Mouse (Mus musculus) stomach, postnatal 0 days (tissue): Measurements from ENCODE around the gene Lck. TPM values are rescaled to one million over a fixed set of nuclear protein-coding genes. Genes with fewer than 3 reads are reported as not detected.

Experiments
- ATAC-seq: fragments of 200-750 bp; cut with Nextera tagmentation; 2 replicates; pipeline ENCODE4 v1.8.0; 2017; ENCODE audit not compliant: low FRiP score, low TSS enrichment
- DNase-seq: peaks from one replicate; pipeline ENCODE4 v3.0.0-alpha.2; 2016; ENCODE audit warnings: low spot score
- H3K27ac ChIP-seq: fragments of 300-500 bp; sonication (generic); replicated peaks from 2 replicates; pipeline ENCODE4 v1.5.1; 2014; ENCODE audit warnings: mild to moderate bottlenecking, control low read depth
- H3K27me3 ChIP-seq: fragments of 300-500 bp; sonication (generic); 2 replicates; pipeline ENCODE4 v1.6.1; 2014; ENCODE audit warnings: low read length; ENCODE audit not compliant: control insufficient read depth, insufficient read depth
- H3K36me3 ChIP-seq: fragments of 300-500 bp; sonication (generic); 2 replicates; pipeline ENCODE4 v1.6.1; 2014; ENCODE audit warnings: low read length, mixed read lengths; ENCODE audit not compliant: control insufficient read depth, insufficient read depth
- H3K4me1 ChIP-seq: fragments of 300-500 bp; sonication (generic); replicated peaks from 2 replicates; pipeline ENCODE4 v1.6.1; 2014; ENCODE audit warnings: antibody characterized with exemption; ENCODE audit not compliant: control insufficient read depth, insufficient read depth
- H3K4me2 ChIP-seq: fragments of 300-500 bp; sonication (generic); replicated peaks from 2 replicates; pipeline ENCODE4 v1.6.1; 2014; ENCODE audit warnings: low read depth, mild to moderate bottlenecking, control low read depth, moderate library complexity
- H3K4me3 ChIP-seq: fragments of 300-500 bp; sonication (generic); 2 replicates; pipeline ENCODE4 v1.5.1; 2014; ENCODE audit warnings: low read depth, low read length, control low read depth
- H3K9ac ChIP-seq: fragments of 300-500 bp; sonication (generic); 2 replicates; pipeline ENCODE4 v1.6.1; 2014; ENCODE audit warnings: mild to moderate bottlenecking, low read length, control low read depth, mixed read lengths
- H3K9me3 ChIP-seq: fragments of 300-500 bp; sonication (generic); 2 replicates; pipeline ENCODE4 v1.6.1; 2016; ENCODE audit warnings: low read length; ENCODE audit not compliant: control insufficient read depth
- CTCF ChIP-seq: IDR thresholded peaks from 2 replicates; pipeline ENCODE4 v1.5.1; 2016; ENCODE audit warnings: antibody characterized with exemption, low read depth, mild to moderate bottlenecking, moderate library complexity
- EP300 ChIP-seq: optimal IDR thresholded peaks from 2 replicates; pipeline ENCODE3; 2016; ENCODE audit warnings: antibody characterized with exemption
- WGBS: fragments of 180-500 bp; shearing (Covaris S2); extraction: QIAGEN DNeasy Blood & Tissue Kit; methylation state at CpG from one replicate; pipeline ENCODE4 v1.1.7; 2014; 5-methylcytosine and 5-hydroxymethylcytosine counted together
- polyA plus RNA-seq: library from polyadenylated mRNA; unstranded; fragments of >200 nt; fragmentation: Nextera tagmentation; extraction: Ambion mirVana; gene quantifications from 2 replicates; pipeline ENCODE4 v1.2.1, GENCODE M21; 2015

Lck gene
- polyA plus RNA-seq, 1 experiment from 2014 or later, result 1.9 TPM

DNA sequence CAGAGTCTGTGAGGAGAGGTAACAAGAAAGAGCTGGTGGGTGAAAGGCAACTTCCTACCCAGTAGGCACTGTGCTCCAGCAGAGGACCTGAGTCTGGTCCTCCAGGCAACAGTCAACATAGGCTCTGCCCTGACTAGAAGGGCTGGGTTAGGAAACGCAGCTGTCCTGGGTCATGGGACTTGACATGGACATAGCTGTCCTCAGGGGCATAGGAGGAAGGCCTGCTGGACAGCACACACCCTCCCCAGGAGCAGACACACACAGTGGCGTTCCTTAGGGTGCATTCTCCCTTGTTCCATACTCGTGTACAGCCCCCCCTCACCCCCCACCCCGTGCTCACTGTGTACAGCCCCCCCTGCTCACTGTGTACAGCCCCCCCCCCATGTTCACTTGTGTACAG lies 37.0 kb upstream of the Lck start:
- H3K9me3 ChIP-seq, result no peaks in the 10 kb centered on the region
- H3K9ac ChIP-seq, result no peak overlapping the region
- ATAC-seq (no peak), DNase-seq (no peak)
- H3K4me1 ChIP-seq, result no peaks in the 10 kb centered on the region
- no peak overlapping the region for H3K27ac ChIP-seq
- H3K36me3 ChIP-seq, result peaks cover 10% of the 10 kb centered on the region
- TF ChIP-seq EP300 (no peak), CTCF (no peak)
- no peak overlapping the region for H3K4me2 ChIP-seq
- 72% methylated on average over 4 of the region's 4 CpGs for WGBS
- no peak overlapping the region for H3K4me3 ChIP-seq
- no peaks in the 10 kb centered on the region for H3K27me3 ChIP-seq

GRCm38 (mm10) chr4:129610026-129610425 lies 36.6 kb upstream of the Lck start:
- H3K9me3 ChIP-seq, result no peaks in the 10 kb centered on the region
- H3K36me3 ChIP-seq, result peaks cover 10% of the 10 kb centered on the region
- no peak overlapping the region for H3K9ac ChIP-seq
- DNase-seq, result no peak
- ATAC-seq, result no peak
- no peaks in the 10 kb centered on the region for H3K4me1 ChIP-seq
- H3K4me3 ChIP-seq, result no peak overlapping the region
- H3K4me2 ChIP-seq, result no peak overlapping the region
- 59% methylated on average over 4 of the region's 4 CpGs for WGBS
- no peak for TF ChIP-seq EP300
- TF ChIP-seq CTCF, result no peak
- H3K27me3 ChIP-seq, result no peaks in the 10 kb centered on the region
- H3K27ac ChIP-seq, result 0 out of 2 replicates have a peak overlapping the region, but pooled peaks have one; percentile 24

DNA sequence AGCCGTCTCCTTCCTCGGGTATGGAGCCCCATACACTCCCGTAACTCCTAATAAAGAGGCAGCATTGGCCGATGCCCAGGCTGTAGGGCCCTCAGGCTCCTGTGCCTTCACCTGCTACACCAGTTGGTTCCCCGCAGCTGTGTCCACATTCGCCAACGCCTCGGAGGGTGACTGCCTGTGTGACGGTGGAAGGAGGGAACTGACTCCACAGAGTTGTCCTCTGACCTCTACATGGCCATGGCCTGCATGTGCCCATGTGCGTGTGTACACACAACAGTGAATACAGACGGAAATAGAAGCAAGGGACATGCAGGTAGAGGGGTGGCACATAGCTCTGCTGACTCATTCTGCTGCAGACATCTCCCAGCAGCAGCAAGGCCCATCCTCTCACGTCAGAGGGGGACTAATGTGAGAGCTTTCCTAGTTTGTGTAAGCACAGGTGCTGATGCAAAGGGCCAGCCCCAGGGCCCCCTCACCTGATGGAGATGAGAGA lies 35.7 kb upstream of the Lck start:
- WGBS, result 71% methylated on average over 12 of the region's 12 CpGs
- no peak for TF ChIP-seq EP300
- no peak for TF ChIP-seq CTCF
- no peak overlapping the region for H3K4me3 ChIP-seq
- no peaks in the 10 kb centered on the region for H3K4me1 ChIP-seq
- H3K27ac ChIP-seq, result 0 out of 2 replicates have a peak overlapping the region, but pooled peaks have one; percentile 24
- DNase-seq, result peak; percentile 39
- H3K36me3 ChIP-seq, result peaks cover 10% of the 10 kb centered on the region
- peak; percentile 51; the same call in 1 of the 2 replicates for ATAC-seq
- H3K4me2 ChIP-seq, result no peak overlapping the region
- no peaks in the 10 kb centered on the region for H3K9me3 ChIP-seq
- H3K27me3 ChIP-seq, result no peaks in the 10 kb centered on the region
- no peak overlapping the region for H3K9ac ChIP-seq

GRCm38 (mm10) chr4:129608426-129609025 lies 35.1 kb upstream of the Lck start:
- Histone ChIP-seq H3K4me1 (no peaks in the 10 kb centered on the region), H3K9me3 (no peaks in the 10 kb centered on the region), H3K4me3 (no peak overlapping the region), H3K27ac (no peak overlapping the region), H3K36me3 (peaks cover 17% of the 10 kb centered on the region), H3K9ac (no peak overlapping the region), H3K27me3 (no peaks in the 10 kb centered on the region), H3K4me2 (no peak overlapping the region)
- ATAC-seq, result peak; percentile 90
- WGBS, result 31% methylated on average over 7 of the region's 7 CpGs
- peak; percentile 85 for DNase-seq
- TF ChIP-seq CTCF (peak; percentile 94), EP300 (no peak)

DNA sequence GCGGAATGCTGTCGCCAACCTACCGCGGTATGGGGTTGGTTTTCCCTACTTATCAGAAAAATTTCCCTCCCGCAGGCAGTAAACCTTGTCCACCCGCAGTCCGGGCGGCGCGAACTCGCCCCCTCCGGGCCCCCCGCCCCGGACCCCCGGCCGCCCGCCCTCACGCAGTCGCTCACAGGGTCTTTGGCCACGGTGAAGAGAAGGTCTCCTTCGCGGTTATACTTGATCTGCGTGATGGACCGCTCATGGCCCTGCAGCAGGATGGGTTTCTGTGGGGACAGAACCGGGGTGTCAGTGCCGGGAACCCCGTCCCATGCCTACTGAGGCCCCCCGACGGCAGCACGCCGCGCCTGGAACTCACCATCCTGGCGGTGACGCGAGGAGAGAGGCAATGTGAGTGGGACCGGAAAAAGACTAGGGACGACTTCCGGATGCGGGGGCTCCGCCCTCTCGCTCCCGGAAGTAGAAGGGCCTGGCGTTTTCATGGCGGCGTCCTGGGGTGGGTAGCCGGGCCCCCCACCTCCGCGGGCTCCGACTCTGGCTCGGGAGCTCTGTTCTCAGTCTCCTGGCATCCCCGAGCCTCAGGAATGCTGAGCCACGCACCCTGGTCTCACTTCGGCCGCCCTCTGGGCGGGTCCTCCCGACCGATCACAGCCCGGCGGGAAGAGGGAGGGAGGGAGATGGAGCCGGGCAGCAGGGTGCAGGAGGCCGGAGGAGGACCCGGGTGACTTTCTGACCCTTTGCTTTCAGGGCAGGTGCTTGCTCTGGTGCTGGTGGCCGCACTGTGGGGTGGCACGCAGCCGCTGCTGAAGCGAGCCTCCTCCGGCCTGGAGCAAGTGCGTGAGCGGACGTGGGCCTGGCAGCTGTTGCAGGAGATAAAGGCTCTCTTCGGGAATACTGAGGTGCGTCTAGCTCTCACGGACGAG lies 27.1 kb upstream of the Lck start, which contains the start of the genes Eif3i and Tmem234:
TSS of gene Eif3i (minus strand) at position 416 of the 926 bp plus-strand sequence.
TSS of gene Tmem234 (plus strand) at position 436 of the 926 bp plus-strand sequence.
- DNase-seq (peak; percentile 87), ATAC-seq (peak; percentile 91)
- WGBS, result under 1% methylated on average over 74 of the region's 74 CpGs
- no peaks in the 10 kb centered on the region for H3K27me3 ChIP-seq
- peaks cover 8% of the 10 kb centered on the region; the same call in 1 of the 2 replicates for H3K36me3 ChIP-seq
- peak within 1 kb of the TSS; percentile 88 for H3K4me2 ChIP-seq
- peak within 1 kb of the TSS; percentile 92 for H3K9ac ChIP-seq
- H3K9me3 ChIP-seq, result no peaks in the 10 kb centered on the region
- TF ChIP-seq EP300, result no peak
- peak; percentile 24; the same call in 1 of the 2 replicates for TF ChIP-seq CTCF
- H3K4me1 ChIP-seq, result peaks cover 7% of the 10 kb centered on the region; the same call in 1 of the 2 replicates
- peak within 1 kb of the TSS; percentile 83 for H3K27ac ChIP-seq
- peak within 1 kb of the TSS; percentile 98 for H3K4me3 ChIP-seq
